Mouse (Mus musculus) liver, adult 2 months (tissue): ENCODE results near the gene Adat2. TPM values are rescaled to one million over a fixed set of nuclear protein-coding genes. Genes with fewer than 3 reads are reported as not detected.

ENCODE experiments used
- DNase-seq: peaks from one replicate; pipeline ENCODE4 v3.0.0-alpha.2; 2011; ENCODE audit warnings: low read depth, low spot score; ENCODE audit errors: extremely low read depth
- H3K27ac ChIP-seq: fragments of 200-500 bp; replicated peaks from 2 replicates; pipeline ENCODE4 v1.5.1; 2012; ENCODE audit warnings: low read depth, mild to moderate bottlenecking, control low read depth, inconsistent platforms, low read length; ENCODE audit not compliant: insufficient read depth
- H3K27me3 ChIP-seq: fragments of 200-500 bp; 2 replicates; pipeline ENCODE4 v1.6.1; 2012; ENCODE audit warnings: mild to moderate bottlenecking, moderate library complexity, low read length, inconsistent platforms; ENCODE audit not compliant: control insufficient read depth, insufficient read depth
- H3K36me3 ChIP-seq: fragments of 200-500 bp; 2 replicates; pipeline ENCODE4 v1.6.1; 2012; ENCODE audit warnings: low read length, inconsistent platforms; ENCODE audit not compliant: control insufficient read depth, insufficient read depth
- H3K4me1 ChIP-seq: fragments of 200-500 bp; 2 replicates; pipeline ENCODE4 v1.6.1; 2011; ENCODE audit warnings: low read length; ENCODE audit not compliant: control insufficient read depth, insufficient read depth
- H3K4me3 ChIP-seq: fragments of 200-500 bp; 2 replicates; pipeline ENCODE4 v1.5.1; 2011; ENCODE audit warnings: low read depth, mild to moderate bottlenecking, control low read depth, low read length, moderate library complexity; ENCODE audit not compliant: insufficient read depth
- H3K79me2 ChIP-seq: fragments of 200-500 bp; 2 replicates; pipeline ENCODE4 v1.6.1; 2012; ENCODE audit warnings: inconsistent platforms, mild to moderate bottlenecking, low read length, moderate library complexity; ENCODE audit not compliant: control insufficient read depth, insufficient read depth
- H3K9ac ChIP-seq: fragments of 200-500 bp; 2 replicates; pipeline ENCODE4 v1.6.1; 2012; ENCODE audit warnings: low read depth, mild to moderate bottlenecking, control low read depth, inconsistent platforms, low read length
- CTCF ChIP-seq: fragments of 200-500 bp; IDR thresholded peaks from 2 replicates; pipeline ENCODE4 v1.5.1; 2011; ENCODE audit warnings: low read depth, low read length, control low read depth
- POLR2A ChIP-seq: fragments of 200-500 bp; IDR thresholded peaks from 2 replicates; pipeline ENCODE4 v1.6.1; 2011; ENCODE audit warnings: low read length, control low read depth; ENCODE audit not compliant: insufficient read depth; ENCODE audit errors: extremely low read depth
- WGBS: fragments of 180-500 bp; shearing (Covaris S2); methylation state at CpG from one replicate; pipeline ENCODE4 v1.1.7; 2018; 5-methylcytosine and 5-hydroxymethylcytosine counted together
- polyA plus RNA-seq: library from polyadenylated mRNA; depleted of rRNA; stranded (reverse); fragments of >200 nt; gene quantifications from 2 replicates; pipeline ENCODE4 v1.2.3, GENCODE M21; 2012
- total RNA-seq: library from RNA; depleted of rRNA; stranded (reverse); fragments of >200 nt; gene quantifications from 2 replicates; pipeline ENCODE4 v1.2.3, GENCODE M21; 2014

The Adat2 gene
- total and polyA plus RNA-seq, 2 experiments: 2.5 to 2.9 TPM

GRCm38 (mm10) chr10:13587914-13588313, 35.2 kb downstream of the Adat2 start:
- Histone ChIP-seq H3K79me2 (no peaks in the 10 kb centered on the region), H3K9ac (no peak overlapping the region), H3K4me1 (no peaks in the 10 kb centered on the region), H3K4me3 (no peak overlapping the region), H3K27ac (no peak overlapping the region), H3K36me3 (no peaks in the 10 kb centered on the region), H3K27me3 (no peaks in the 10 kb centered on the region)
- 66% methylated on average over 2 of the region's 2 CpGs for WGBS
- no peak for DNase-seq
- TF ChIP-seq POLR2A: no peak
- no peak for TF ChIP-seq CTCF

DNA sequence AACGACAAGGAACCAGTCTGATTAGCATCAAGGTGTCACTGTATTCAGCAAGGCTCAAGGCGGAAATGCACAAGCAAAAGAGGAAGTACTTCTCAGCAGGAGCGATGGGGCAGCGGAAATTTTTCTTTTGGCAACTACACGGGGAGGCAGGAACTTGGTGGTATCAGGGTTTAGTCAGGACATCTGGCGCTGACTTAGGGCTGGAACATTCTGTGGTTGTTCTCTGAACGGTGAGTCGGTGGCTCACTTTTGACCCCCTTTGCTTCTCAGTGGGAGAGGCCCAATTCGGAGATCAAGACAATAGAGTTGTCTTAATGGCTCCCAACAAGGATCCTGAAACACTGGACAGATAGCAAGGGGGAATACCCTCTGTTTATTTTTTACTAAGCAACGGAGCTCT, 39.5 kb downstream of the Adat2 start:
- Histone ChIP-seq H3K9ac (no peak overlapping the region), H3K36me3 (no peaks in the 10 kb centered on the region), H3K4me3 (no peak overlapping the region), H3K27me3 (no peaks in the 10 kb centered on the region), H3K4me1 (no peaks in the 10 kb centered on the region), H3K79me2 (no peaks in the 10 kb centered on the region), H3K27ac (no peak overlapping the region)
- DNase-seq: no peak
- WGBS: 91% methylated on average over 10 of the region's 10 CpGs
- no peak for TF ChIP-seq POLR2A
- TF ChIP-seq CTCF: no peak

DNA sequence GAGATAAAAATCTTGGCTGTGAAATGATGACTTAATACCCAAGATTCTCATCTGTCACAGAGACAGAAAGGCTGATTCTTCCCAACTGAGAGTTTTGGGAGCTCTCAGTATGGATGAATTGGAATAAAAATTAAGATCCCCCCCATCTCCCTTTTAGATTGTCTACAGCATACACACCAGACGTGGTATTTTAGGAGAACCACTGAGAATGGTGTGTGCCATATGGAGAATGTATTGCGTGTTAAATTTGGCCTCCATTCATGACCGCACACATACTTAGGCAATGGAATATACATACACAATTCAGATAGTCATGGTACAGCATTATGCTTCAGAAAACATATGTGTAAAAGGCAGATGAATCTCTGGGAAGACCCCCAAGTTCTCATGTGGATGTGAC, 40.8 kb downstream of the Adat2 start:
- Histone ChIP-seq H3K4me1 (no peaks in the 10 kb centered on the region), H3K27ac (no peak overlapping the region), H3K79me2 (no peaks in the 10 kb centered on the region), H3K27me3 (no peaks in the 10 kb centered on the region), H3K4me3 (no peak overlapping the region), H3K9ac (no peak overlapping the region), H3K36me3 (no peaks in the 10 kb centered on the region)
- TF ChIP-seq POLR2A: no peak
- TF ChIP-seq CTCF: no peak
- DNase-seq: no peak
- WGBS: 85% methylated on average over 3 of the region's 3 CpGs

DNA sequence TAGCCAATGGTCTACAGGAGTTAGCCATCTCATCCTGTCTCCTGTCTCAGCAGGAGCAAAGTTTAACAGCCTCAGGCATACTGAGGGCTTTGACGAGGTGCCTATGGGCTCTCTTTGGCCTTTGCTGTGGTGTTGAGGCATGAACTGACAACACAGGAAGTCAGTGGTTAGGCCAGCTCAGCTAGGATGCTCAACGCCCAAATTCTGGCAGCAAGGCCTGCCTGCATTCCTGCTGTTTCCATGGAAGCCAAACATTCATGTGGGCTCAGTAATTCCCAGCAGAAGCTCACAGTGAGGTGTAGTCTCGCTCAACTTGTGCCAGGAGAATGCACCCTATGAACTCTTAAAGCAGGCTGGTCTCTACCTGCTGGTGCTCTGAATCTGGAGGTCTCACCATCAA, 43.4 kb downstream of the Adat2 start:
- no peak overlapping the region for H3K4me3 ChIP-seq
- no peaks in the 10 kb centered on the region for H3K4me1 ChIP-seq
- H3K27ac ChIP-seq: no peak overlapping the region
- no peak for DNase-seq
- no peak for TF ChIP-seq POLR2A
- TF ChIP-seq CTCF: no peak
- H3K79me2 ChIP-seq: no peaks in the 10 kb centered on the region
- no peak overlapping the region for H3K9ac ChIP-seq
- H3K36me3 ChIP-seq: no peaks in the 10 kb centered on the region
- no peaks in the 10 kb centered on the region for H3K27me3 ChIP-seq
- WGBS: 68% methylated on average over 3 of the region's 3 CpGs

DNA sequence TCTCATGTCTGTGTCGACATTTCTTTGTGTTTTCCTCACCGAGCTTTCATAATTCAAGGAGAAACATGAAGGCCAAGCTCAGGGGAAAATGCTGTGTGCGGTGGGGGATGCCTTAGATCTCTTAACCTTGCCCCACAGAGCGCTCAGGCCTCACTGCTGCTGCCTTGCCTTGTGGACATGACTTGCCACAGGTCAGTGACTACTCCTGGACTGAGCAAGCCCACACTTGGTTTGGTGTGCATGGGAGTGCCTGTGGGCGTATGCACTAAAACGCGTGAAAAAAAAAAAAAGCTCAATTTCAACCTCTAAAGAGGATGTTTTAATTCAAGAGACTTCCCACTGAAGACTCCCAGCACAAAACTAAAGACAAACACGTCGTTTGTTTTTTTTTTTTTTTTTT, 44.2 kb downstream of the Adat2 start:
- no peak overlapping the region for H3K27ac ChIP-seq
- no peak overlapping the region for H3K9ac ChIP-seq
- no peak for TF ChIP-seq CTCF
- WGBS: 83% methylated on average over 9 of the region's 9 CpGs
- no peaks in the 10 kb centered on the region for H3K27me3 ChIP-seq
- H3K79me2 ChIP-seq: no peaks in the 10 kb centered on the region
- no peak overlapping the region for H3K4me3 ChIP-seq
- no peaks in the 10 kb centered on the region for H3K36me3 ChIP-seq
- no peak for DNase-seq
- no peaks in the 10 kb centered on the region for H3K4me1 ChIP-seq

DNA sequence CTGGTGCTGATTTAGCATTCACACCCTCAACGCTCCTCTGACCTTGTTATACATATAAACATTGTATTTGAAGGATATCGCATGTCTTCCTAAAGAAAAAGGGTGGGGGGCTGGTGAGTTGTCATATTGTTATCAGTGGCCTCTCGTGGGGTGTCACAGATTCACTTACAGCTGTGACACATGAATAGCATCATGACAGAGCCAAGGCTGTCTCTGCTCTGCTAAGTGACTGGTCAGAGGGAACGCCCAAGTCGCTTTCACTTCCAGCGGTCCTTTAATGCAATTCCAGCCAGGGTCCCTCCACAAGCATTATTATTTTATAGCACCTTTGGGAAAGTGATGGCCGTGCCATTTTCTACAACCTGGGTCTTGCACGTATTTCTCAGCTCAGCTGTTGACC, 44.8 kb downstream of the Adat2 start:
- Histone ChIP-seq H3K4me3 (no peak overlapping the region), H3K4me1 (no peaks in the 10 kb centered on the region), H3K79me2 (no peaks in the 10 kb centered on the region), H3K9ac (no peak overlapping the region), H3K36me3 (no peaks in the 10 kb centered on the region), H3K27me3 (no peaks in the 10 kb centered on the region), H3K27ac (no peak overlapping the region)
- no peak for DNase-seq
- 86% methylated on average over 8 of the region's 8 CpGs for WGBS
- no peak for TF ChIP-seq POLR2A
- TF ChIP-seq CTCF: no peak
